Mouse (Mus musculus): ENCODE measurements around the gene Sult2b1. TPM values are rescaled to one million over a fixed set of nuclear protein-coding genes. Genes with fewer than 3 reads are reported as not detected.
A peak's percentile ranks its signal among the peaks of the same experiment; 100 is the strongest.

Gene Sult2b1
- polyA plus RNA-seq, 1 experiment from 2014 or later: 0.07 TPM

- no peaks in the 10 kb centered on the region for H3K36me3 ChIP-seq (replicated peaks)
- 25% methylated on average over 11 of the region's 11 CpGs for WGBS (ENCODE audit: insufficient replicate concordance)
- peak overlapping the region; percentile 51 for H3K4me2 ChIP-seq
- H3K27ac ChIP-seq (replicated peaks): no peak overlapping the region
- 0 out of 2 replicates have a peak, but pooled peaks cover 12% of the 10 kb centered on the region for H3K4me1 ChIP-seq (replicated peaks)
- no peak overlapping the region for H3K9ac ChIP-seq
- peak overlapping the region; percentile 11 for H3K4me3 ChIP-seq (replicated peaks)
- no peaks in the 10 kb centered on the region for H3K9me3 ChIP-seq (replicated peaks)
- no peak for ATAC-seq (ENCODE audit: insufficient read depth)
- H3K27me3 ChIP-seq: no peaks in the 10 kb centered on the region
Observed at GRCm38 (mm10) chr7:45741777-45742176, 42.7 kb downstream of the Sult2b1 start.

- Histone ChIP-seq H3K4me2 (peak overlapping the region; percentile 51), H3K4me3 (replicated peaks) (no peak overlapping the region), H3K4me1 (replicated peaks) (0 out of 2 replicates have a peak, but pooled peaks cover 12% of the 10 kb centered on the region), H3K9ac (no peak overlapping the region), H3K9me3 (replicated peaks) (no peaks in the 10 kb centered on the region), H3K36me3 (replicated peaks) (no peaks in the 10 kb centered on the region), H3K27ac (replicated peaks) (no peak overlapping the region), H3K27me3 (no peaks in the 10 kb centered on the region)
- no peak for ATAC-seq (ENCODE audit: insufficient read depth)
- 30% methylated on average over 12 of the region's 12 CpGs for WGBS (ENCODE audit: insufficient replicate concordance)
Observed at GRCm38 (mm10) chr7:45741308-45741707, 43.2 kb downstream of the Sult2b1 start.

GRCm38 (mm10) chr7:45739820-45740219 lies 44.6 kb downstream of the Sult2b1 start:
- Histone ChIP-seq H3K36me3 (replicated peaks) (no peaks in the 10 kb centered on the region), H3K4me2 (no peak overlapping the region), H3K27ac (replicated peaks) (no peak overlapping the region), H3K4me3 (replicated peaks) (no peak overlapping the region), H3K9ac (no peak overlapping the region), H3K27me3 (no peaks in the 10 kb centered on the region), H3K9me3 (replicated peaks) (no peaks in the 10 kb centered on the region), H3K4me1 (replicated peaks) (0 out of 2 replicates have a peak, but pooled peaks cover 12% of the 10 kb centered on the region)
- no peak for ATAC-seq (ENCODE audit: insufficient read depth)
- whole genome bisulfite sequencing (ENCODE audit: insufficient replicate concordance): 53% methylated on average over 10 of the region's 10 CpGs

GRCm38 (mm10) chr7:45739162-45739763 lies 45.2 kb downstream of the Sult2b1 start:
- no peak overlapping the region for H3K9ac ChIP-seq
- no peak overlapping the region for H3K4me3 ChIP-seq (replicated peaks)
- no peak for ATAC-seq (ENCODE audit: insufficient read depth)
- H3K4me1 ChIP-seq (replicated peaks): 0 out of 2 replicates have a peak, but pooled peaks cover 12% of the 10 kb centered on the region
- H3K4me2 ChIP-seq: no peak overlapping the region
- H3K9me3 ChIP-seq (replicated peaks): no peaks in the 10 kb centered on the region
- no peak overlapping the region for H3K27ac ChIP-seq (replicated peaks)
- 9% methylated on average over 9 of the region's 9 CpGs for WGBS (ENCODE audit: insufficient replicate concordance)
- no peaks in the 10 kb centered on the region for H3K27me3 ChIP-seq
- no peaks in the 10 kb centered on the region for H3K36me3 ChIP-seq (replicated peaks)

DNA sequence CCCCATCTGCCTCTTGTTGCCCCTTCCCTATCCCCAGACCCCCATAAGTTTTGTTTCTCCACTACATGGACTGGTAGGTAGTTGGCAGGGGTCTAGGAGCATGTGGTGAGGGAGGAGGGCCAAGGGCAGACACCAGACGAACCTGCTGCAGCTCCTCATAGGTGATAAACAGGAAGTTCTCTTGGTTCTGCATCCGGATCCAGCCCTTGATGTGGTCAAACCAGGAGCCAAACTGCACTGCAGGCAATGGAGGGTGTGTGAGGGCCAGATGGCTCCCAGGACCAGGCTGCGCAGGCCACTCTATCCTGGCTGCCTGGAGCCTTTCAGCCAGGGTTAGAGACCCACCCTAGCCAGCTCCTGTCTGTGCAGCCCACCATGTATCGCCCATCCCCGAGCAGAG lies 51.0 kb downstream of the Sult2b1 start:
- no peak for ATAC-seq (ENCODE audit: insufficient read depth)
- H3K9me3 ChIP-seq (replicated peaks): no peaks in the 10 kb centered on the region
- H3K36me3 ChIP-seq (replicated peaks): no peaks in the 10 kb centered on the region
- WGBS (ENCODE audit: insufficient replicate concordance): 56% methylated on average over 5 of the region's 5 CpGs
- H3K4me3 ChIP-seq (replicated peaks): no peak overlapping the region
- no peak overlapping the region for H3K4me2 ChIP-seq
- no peak overlapping the region for H3K9ac ChIP-seq
- peaks cover 7% of the 10 kb centered on the region for H3K4me1 ChIP-seq (replicated peaks)
- no peaks in the 10 kb centered on the region for H3K27me3 ChIP-seq
- no peak overlapping the region for H3K27ac ChIP-seq (replicated peaks)

GRCm38 (mm10) chr7:45730727-45731431 lies 53.6 kb downstream of the Sult2b1 start:
- Histone ChIP-seq H3K9me3 (replicated peaks) (no peaks in the 10 kb centered on the region), H3K4me2 (no peak overlapping the region), H3K4me3 (replicated peaks) (no peak overlapping the region), H3K4me1 (replicated peaks) (peaks cover 13% of the 10 kb centered on the region), H3K27ac (replicated peaks) (no peak overlapping the region), H3K36me3 (replicated peaks) (peaks cover 2% of the 10 kb centered on the region; the same call in 1 of the 2 replicates), H3K9ac (no peak overlapping the region), H3K27me3 (no peaks in the 10 kb centered on the region)
- 0 out of 2 replicates have a peak, but pooled peaks have one; percentile 19 for ATAC-seq (ENCODE audit: insufficient read depth)
- 29% methylated on average over 16 of the region's 16 CpGs for WGBS (ENCODE audit: insufficient replicate concordance)

- ATAC-seq (ENCODE audit: insufficient read depth): no peak
- WGBS (ENCODE audit: insufficient replicate concordance): 63% methylated on average over 3 of the region's 3 CpGs
- Histone ChIP-seq H3K9ac (no peak overlapping the region), H3K36me3 (replicated peaks) (peaks cover 34% of the 10 kb centered on the region), H3K4me3 (replicated peaks) (no peak overlapping the region), H3K27ac (replicated peaks) (no peak overlapping the region), H3K4me2 (no peak overlapping the region), H3K4me1 (replicated peaks) (peaks cover 13% of the 10 kb centered on the region), H3K9me3 (replicated peaks) (no peaks in the 10 kb centered on the region), H3K27me3 (no peaks in the 10 kb centered on the region)
Observed at GRCm38 (mm10) chr7:45727625-45728024, 56.8 kb downstream of the Sult2b1 start.

- Histone ChIP-seq H3K27ac (replicated peaks) (no peak overlapping the region), H3K4me1 (replicated peaks) (peaks cover 13% of the 10 kb centered on the region), H3K36me3 (replicated peaks) (peaks cover 46% of the 10 kb centered on the region), H3K27me3 (no peaks in the 10 kb centered on the region), H3K9ac (no peak overlapping the region), H3K4me3 (replicated peaks) (no peak overlapping the region), H3K4me2 (no peak overlapping the region), H3K9me3 (replicated peaks) (no peaks in the 10 kb centered on the region)
- 85% methylated on average over 10 of the region's 10 CpGs for WGBS (ENCODE audit: insufficient replicate concordance)
- ATAC-seq (ENCODE audit: insufficient read depth): no peak
Observed at GRCm38 (mm10) chr7:45726419-45726818, 58.0 kb downstream of the Sult2b1 start.

DNA sequence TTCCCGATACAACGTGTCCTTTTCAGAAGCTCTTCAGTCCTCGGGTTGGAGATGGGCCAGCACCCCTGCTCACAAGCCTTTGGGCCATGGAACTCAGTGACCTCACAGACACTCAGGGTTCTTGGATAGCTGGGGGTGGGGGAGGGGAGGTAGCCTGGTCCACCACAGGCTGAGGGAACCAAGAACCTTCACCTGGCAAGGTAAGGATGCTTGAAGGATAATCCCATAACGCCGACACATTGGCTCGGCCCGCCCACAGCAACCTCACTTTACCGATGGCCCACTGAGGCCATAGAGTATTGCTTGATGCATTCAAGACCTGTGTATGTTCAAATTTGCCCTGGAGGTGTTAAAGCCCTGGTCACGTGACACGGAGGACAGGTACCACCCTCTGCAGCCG lies 58.8 kb downstream of the Sult2b1 start, which contains the start of gene Spaca4:
Spaca4 (minus strand) TSS at position 101 of the 400 bp plus-strand sequence.
- H3K4me3 ChIP-seq (replicated peaks): no peak within 1 kb of the TSS
- peaks cover 53% of the 10 kb centered on the region for H3K36me3 ChIP-seq (replicated peaks)
- H3K4me2 ChIP-seq: no peak within 1 kb of the TSS
- H3K9ac ChIP-seq: no peak within 1 kb of the TSS
- no peaks in the 10 kb centered on the region for H3K27me3 ChIP-seq
- ATAC-seq (ENCODE audit: insufficient read depth): no peak
- H3K4me1 ChIP-seq (replicated peaks): peaks cover 12% of the 10 kb centered on the region
- H3K27ac ChIP-seq (replicated peaks): no peak within 1 kb of the TSS
- H3K9me3 ChIP-seq (replicated peaks): no peaks in the 10 kb centered on the region
- WGBS (ENCODE audit: insufficient replicate concordance): 81% methylated on average over 11 of the region's 11 CpGs

DNA sequence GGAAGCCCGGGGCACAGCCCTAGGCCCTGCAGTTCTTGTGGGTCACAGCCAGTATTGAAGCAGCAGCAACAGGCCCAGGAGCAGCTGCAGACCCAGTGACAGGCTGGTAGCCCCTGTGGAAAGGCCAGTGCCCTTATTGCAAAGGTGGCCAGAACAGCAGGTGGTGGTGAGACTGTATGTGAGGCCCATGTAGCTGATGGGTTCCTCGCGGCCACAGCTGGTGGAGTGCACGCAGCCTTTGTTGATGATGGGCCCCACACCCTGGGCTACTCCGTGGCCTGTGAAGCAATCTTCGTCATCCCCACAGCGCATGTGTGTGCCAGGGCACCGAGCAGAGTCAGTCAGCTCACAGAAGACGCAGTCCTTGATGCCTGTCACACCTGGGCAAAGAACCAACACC lies 59.3 kb downstream of the Sult2b1 start:
- ATAC-seq (ENCODE audit: insufficient read depth): no peak
- H3K36me3 ChIP-seq (replicated peaks): peaks cover 59% of the 10 kb centered on the region
- no peaks in the 10 kb centered on the region for H3K9me3 ChIP-seq (replicated peaks)
- H3K27me3 ChIP-seq: no peaks in the 10 kb centered on the region
- 80% methylated on average over 9 of the region's 9 CpGs for WGBS (ENCODE audit: insufficient replicate concordance)
- peaks cover 15% of the 10 kb centered on the region for H3K4me1 ChIP-seq (replicated peaks)
- no peak overlapping the region for H3K4me3 ChIP-seq (replicated peaks)
- no peak overlapping the region for H3K27ac ChIP-seq (replicated peaks)
- H3K4me2 ChIP-seq: no peak overlapping the region
- no peak overlapping the region for H3K9ac ChIP-seq

- Histone ChIP-seq H3K9ac (no peak overlapping the region), H3K9me3 (replicated peaks) (no peaks in the 10 kb centered on the region), H3K27me3 (no peaks in the 10 kb centered on the region), H3K4me3 (replicated peaks) (no peak overlapping the region), H3K4me1 (replicated peaks) (peaks cover 28% of the 10 kb centered on the region), H3K27ac (replicated peaks) (no peak overlapping the region), H3K36me3 (replicated peaks) (peaks cover 71% of the 10 kb centered on the region), H3K4me2 (no peak overlapping the region)
- WGBS (ENCODE audit: insufficient replicate concordance): 83% methylated on average over 14 of the region's 14 CpGs
- no peak for ATAC-seq (ENCODE audit: insufficient read depth)
Observed at GRCm38 (mm10) chr7:45723781-45724180, 60.7 kb downstream of the Sult2b1 start.

Measured in liver, embryonic 15.5 days (tissue).